Mouse (Mus musculus) adrenal gland, adult 2 months (tissue): ENCODE data around the gene Casp7. TPM values are rescaled to one million over a fixed set of nuclear protein-coding genes. Genes with fewer than 3 reads are reported as not detected.
A peak's percentile ranks its signal among the peaks of the same experiment; 100 is the strongest.
"Not testable (repeated sequence)": the region's sequence is repeated elsewhere in the genome, so short reads cannot be mapped to it uniquely, and the experiment has no call there.

Source experiments
- DNase-seq: peaks from one replicate; pipeline ENCODE4 v3.0.0; 2021
- long read RNA-seq: library from polyadenylated mRNA; stranded (forward); transcript quantifications from one replicate; pipeline ENCODE4 v2.0.0, GENCODE M21; 2021
- polyA plus RNA-seq: library from polyadenylated mRNA; depleted of rRNA; stranded (reverse); fragments of >200 nt; gene quantifications from 2 replicates; pipeline ENCODE4 v1.2.3, GENCODE M21; 2012; rRNA removed
- total RNA-seq, 2 experiments: library from RNA; stranded (reverse); gene quantifications; 2 replicates each; pipeline ENCODE4 v1.2.3; 2021

The Casp7 gene
- 1 to 10 TPM; 7.3 to 7.9 TPM for total RNA-seq
- polyA plus RNA-seq: 3.8 and 4.2 TPM in 2 replicates
- long read RNA-seq, partial matches to known transcripts: 0 of 3 reads
- long read RNA-seq, other reads (novel, unspliced or antisense): 0 of 3 reads

GRCm38 (mm10) chr19:56396669-56397621, at the start of gene Casp7:
Gene Casp7, plus strand, starts transcription at chr19:56397129.
- DNase-seq: peak; percentile 84

- no peak for DNase-seq
These were observed 47.6 kb upstream of the Casp7 start for GRCm38 (mm10) chr19:56349295-56349694.

- DNase-seq: no peak
These were observed 43.2 kb upstream of the Casp7 start for GRCm38 (mm10) chr19:56353689-56354088.

- no peak for DNase-seq
These were observed 41.7 kb upstream of the Casp7 start for GRCm38 (mm10) chr19:56355201-56355600.

GRCm38 (mm10) chr19:56356480-56357373, 40.2 kb upstream of the Casp7 start:
- peak; percentile 67 for DNase-seq

- DNase-seq: not testable (repeated sequence)
These were observed 39.6 kb upstream of the Casp7 start for GRCm38 (mm10) chr19:56357374-56357708.

- DNase-seq: no peak
These were observed 38.0 kb upstream of the Casp7 start for GRCm38 (mm10) chr19:56358890-56359289.

GRCm38 (mm10) chr19:56363721-56364460, 33.0 kb upstream of the Casp7 start:
- DNase-seq: no peak

- no peak for DNase-seq
These were observed 32.4 kb upstream of the Casp7 start for GRCm38 (mm10) chr19:56364563-56364962.

GRCm38 (mm10) chr19:56366168-56366567, 30.8 kb upstream of the Casp7 start:
- DNase-seq: no peak

- DNase-seq: no peak
These were observed 30.3 kb upstream of the Casp7 start for GRCm38 (mm10) chr19:56366625-56367024.

GRCm38 (mm10) chr19:56367778-56368177, 29.2 kb upstream of the Casp7 start:
- DNase-seq: no peak

- DNase-seq: no peak
These were observed 28.0 kb upstream of the Casp7 start for GRCm38 (mm10) chr19:56368912-56369311.

GRCm38 (mm10) chr19:56370389-56371150, 26.4 kb upstream of the Casp7 start:
- DNase-seq: no peak

- no peak for DNase-seq
These were observed 24.7 kb upstream of the Casp7 start for GRCm38 (mm10) chr19:56372226-56372625.

- DNase-seq: no peak
These were observed 23.7 kb upstream of the Casp7 start for GRCm38 (mm10) chr19:56373246-56373645.

GRCm38 (mm10) chr19:56374011-56374410, 22.9 kb upstream of the Casp7 start:
- no peak for DNase-seq

- DNase-seq: no peak
These were observed 18.9 kb upstream of the Casp7 start for GRCm38 (mm10) chr19:56378007-56378406.

- DNase-seq: no peak
These were observed 18.3 kb upstream of the Casp7 start for GRCm38 (mm10) chr19:56378554-56379172.

GRCm38 (mm10) chr19:56380341-56380740, 16.6 kb upstream of the Casp7 start:
- no peak for DNase-seq

- DNase-seq: no peak
These were observed 15.5 kb upstream of the Casp7 start for GRCm38 (mm10) chr19:56381407-56381806.
